Mouse (Mus musculus) thymus, postnatal 14 days (tissue): ENCODE results near the gene Pif1.

ENCODE experiments used
- DNase-seq: peaks from one replicate; pipeline ENCODE4 v3.0.0; 2021

Pif1 gene

DNA sequence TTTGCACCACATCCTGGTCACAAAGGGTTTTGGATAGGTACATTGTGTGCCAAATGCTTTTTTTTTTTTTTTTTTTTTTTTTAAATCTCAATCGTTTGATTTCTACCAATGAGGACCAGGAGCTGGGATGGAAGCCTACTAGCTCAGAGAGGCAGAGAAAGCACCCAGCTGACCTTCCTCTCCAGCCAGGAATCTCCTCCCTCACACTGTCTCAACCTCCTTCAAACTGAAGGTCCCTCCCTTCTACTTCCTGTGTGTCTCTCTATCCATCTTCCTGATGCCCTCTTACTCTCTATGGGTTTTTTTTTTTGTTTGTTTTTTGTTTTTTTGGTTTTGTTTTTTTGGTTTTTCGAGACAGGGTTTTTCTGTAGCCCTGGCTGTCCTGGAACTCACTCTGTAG lies 14.0 kb downstream of the Pif1 start:
- DNase-seq = no peak

DNA sequence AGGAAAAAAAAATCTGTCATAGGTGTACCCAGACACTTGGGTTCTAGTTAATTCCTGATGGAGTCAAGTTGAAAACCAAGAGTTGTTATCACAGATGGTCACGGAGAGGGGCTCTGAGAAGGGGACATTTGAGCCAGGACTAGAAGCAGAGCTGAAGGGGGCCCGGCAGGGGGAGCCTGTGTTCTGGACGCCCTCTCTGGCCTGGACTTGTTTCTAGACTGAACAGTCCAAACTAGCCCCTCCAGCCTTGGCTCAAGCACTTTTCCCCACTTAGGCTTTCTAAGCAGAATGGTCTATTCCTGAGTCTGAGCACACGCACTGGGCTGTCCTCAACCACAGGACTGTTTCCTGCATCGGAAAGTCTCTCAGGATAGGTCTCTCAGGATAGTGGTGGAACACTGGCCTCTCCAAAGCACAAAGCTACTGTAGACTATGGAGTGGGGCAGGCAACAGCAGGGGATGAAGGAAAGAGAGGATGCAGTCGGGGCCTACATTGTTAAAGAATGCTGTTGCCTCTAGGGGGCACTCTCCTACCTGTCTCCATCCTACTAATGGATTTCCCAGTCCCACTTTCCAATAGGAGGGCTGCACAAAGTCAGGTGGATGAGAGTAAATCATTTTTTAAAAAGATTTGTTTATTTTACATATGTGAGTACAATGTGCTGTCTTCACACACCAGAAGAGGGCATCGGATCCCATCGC lies 16.6 kb downstream of the Pif1 start:
- DNase-seq = no peak

DNA sequence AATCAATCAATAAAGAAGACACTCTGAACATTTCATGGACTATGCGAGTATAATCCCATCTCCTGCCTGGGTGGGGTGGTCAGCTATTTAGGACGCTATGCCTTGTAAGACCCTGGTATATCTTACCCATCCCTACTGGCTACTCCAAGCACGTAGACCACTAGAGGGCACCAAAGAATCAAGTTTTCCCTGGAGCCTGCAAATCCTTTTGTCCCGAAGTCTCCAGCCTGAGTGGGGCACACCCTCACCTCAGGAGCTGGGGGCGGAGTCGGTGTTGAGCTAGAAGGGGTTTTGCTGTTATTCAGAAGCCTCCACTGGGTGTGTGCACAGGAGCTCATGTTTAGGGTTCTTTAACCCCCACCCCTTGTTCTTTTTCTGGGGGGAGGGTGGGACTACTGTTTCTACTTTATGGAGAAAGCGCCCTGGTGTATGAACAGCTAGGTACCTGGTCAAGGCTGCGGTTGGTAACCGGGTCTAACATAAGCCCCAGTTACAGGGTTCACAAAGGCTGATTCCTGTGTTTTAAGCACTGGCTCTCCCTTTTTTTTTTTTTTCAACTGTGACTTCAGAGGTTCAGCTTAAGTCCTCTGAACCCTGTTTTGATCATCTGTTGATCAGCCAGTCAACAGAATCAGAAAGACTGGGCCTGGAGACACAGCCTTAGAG lies 18.6 kb downstream of the Pif1 start:
- DNase-seq = peak; percentile 63

DNA sequence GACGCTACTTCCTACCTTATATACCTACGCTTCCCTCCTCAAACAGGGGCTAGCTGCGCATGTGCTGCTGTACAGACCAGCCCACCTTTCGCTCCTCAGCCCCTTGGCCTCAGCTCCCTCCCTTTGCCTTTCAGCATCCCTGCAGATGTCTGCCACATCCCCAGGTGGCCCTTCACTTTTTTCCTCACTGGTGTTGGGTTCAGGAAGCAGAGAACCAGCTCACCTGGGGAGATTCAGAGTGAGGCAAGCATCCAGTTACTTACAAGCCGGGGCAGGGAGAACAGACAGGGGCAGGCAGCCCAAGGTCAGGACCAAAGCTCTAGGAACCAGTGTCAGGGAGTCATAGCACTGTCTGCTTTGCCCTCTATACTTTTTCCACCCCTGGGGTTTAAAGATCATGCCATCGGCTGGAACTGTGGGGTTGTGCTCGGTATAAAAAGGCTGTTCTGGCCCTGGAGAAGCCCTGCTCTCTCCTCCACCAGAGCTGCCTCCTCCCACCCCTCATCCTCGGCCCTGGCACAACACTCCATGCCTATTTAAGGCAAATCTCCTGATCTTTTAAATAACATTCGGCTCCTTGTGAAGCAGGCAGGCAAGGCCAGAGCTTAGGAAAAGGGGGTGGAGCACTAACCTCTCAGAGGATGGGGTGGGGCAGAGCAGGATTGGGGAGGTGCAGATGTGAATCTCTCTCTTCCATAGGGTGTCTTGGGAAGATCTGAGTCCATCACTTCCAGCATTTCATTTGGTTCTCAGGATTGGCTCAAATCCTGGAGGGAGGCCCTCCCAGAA lies 19.6 kb downstream of the Pif1 start:
- no peak for DNase-seq

DNA sequence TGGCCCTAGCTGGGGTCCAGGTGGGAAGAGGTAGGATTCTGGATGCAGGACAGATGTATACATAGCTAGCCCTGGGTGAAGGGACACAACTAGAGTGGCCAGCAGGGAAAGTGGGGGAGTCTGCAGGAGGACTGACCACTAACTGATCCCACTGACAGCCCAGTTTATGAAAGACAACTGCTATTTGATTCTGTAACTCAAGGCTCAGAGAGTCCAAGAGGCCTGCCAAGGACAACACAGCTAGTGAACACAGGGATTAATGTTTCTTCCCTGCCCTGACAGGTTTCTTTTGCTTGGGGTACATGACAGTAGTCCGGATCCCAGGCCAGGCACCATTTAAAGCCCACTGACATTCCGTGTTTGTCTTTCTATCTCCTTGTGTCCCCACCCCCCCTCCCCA lies 20.2 kb downstream of the Pif1 start:
- DNase-seq = no peak

DNA sequence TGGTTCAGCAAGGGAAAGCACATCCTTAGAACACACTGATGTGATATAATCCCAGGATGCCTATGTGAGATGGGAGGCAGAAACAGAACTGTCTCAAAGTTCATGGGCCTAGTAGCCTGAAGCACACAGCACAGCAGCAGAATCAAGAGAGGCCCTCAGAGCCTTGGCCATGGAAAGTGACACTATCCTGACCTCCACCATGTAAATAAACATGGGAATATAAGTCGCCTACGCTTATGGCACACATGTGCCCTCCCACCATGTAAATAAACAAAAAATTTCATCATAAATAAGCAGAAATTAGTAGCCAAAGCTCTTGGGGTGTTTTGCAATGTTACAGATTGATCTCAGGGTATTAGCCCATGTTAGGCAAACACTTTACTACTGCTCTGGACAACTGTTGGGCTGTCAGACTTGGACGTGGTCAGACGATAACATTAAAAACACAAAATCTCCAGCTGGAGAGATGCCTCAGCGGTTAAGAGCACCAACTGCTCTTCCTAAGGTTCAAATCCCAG lies 25.1 kb downstream of the Pif1 start:
- no peak for DNase-seq

DNA sequence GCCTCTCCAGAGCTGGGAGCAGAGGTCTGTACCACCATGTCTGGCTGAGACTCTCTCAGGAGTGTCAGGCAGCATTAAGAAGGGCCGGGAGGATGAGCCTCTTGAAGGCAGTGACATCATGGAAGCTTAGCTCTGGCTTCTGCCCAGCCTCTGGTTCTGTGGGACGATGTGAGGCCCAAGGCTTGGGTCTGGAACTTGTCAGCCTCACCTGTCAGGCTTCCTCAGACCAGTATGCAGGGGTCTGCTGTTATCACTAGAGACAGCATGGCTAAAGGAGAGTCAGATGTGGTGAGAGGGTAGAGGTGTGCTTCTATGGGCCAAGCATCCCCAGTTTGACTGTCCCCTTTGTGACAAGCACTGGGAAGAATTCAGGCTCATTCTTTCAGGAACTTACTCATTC lies 26.1 kb downstream of the Pif1 start:
- DNase-seq = no peak

DNA sequence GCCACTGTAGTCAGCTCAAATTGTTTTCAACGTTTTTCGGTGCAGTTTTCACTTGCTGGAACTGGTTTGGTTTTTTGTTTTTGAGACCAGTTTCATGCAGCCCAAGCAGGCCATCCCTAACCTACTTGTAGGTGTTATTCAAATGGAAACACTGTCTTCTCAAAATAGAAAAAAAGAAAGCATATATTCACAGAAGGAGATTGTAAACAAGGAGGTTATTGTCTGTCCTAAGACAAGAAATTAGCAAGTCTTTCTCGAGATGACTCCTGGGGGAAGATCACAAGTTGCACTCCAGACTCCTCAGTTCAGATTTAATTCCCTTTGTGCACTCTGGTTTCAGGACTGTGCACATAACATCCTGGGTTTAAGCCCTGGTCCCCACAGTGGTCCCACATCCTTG lies 32.4 kb downstream of the Pif1 start:
- no peak for DNase-seq

DNA sequence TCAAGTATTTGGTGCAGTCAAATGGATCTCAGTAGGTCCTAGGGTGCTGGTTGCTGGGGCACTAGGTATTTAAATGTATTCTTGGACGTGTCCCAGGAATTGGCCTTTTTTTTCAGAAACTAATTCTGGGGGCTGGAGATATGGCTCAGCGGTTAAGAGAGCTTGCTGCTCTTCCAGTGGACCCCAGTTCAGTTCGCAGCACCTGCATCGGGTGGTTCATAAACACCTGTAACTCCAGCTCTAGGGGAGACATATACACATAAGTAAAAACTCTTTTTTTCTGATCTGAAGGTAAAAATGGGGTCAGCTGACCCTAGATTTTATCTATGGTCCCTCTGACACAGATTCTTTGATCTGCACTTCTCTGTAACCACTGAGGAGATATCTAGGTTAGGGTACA lies 34.2 kb downstream of the Pif1 start:
- peak; percentile 53 for DNase-seq

DNA sequence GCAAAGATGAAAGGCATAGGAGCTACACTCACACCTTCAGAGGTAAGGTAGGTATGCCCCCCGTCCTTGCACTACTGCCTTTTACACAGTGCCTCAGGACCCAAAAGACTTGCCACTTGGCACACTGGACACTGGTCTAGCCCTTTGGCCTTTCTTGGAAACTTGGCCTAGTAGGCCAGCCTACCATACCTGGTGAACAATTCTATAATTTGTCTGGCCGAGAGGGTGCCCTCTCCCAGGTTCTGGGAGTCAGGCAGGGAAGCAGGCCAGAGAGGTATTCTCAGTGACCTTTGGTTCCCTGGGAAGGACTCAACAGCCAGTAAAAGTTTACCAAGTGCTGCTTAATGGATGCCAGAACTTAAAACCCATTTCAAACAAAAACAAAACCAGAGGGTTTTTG lies 34.7 kb downstream of the Pif1 start:
- no peak for DNase-seq

DNA sequence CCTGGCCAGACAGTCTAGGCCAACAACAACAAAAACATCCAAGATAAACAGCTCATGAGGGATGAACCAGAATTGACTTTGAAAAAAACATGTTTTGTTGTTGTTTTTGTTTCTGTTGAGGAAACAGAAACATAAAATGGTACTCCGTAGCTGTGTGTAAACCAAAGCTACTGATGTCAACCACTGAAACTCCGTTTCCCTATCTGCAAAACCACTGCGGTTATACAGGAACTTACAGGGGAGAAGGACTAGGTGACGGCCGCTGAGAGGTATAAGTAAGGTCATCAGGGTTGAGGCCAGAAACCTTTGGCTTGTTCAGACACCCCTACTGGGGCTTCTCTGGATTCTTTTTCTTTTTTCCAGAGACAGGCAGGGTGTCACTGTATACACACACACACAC lies 35.9 kb downstream of the Pif1 start:
- DNase-seq = no peak

DNA sequence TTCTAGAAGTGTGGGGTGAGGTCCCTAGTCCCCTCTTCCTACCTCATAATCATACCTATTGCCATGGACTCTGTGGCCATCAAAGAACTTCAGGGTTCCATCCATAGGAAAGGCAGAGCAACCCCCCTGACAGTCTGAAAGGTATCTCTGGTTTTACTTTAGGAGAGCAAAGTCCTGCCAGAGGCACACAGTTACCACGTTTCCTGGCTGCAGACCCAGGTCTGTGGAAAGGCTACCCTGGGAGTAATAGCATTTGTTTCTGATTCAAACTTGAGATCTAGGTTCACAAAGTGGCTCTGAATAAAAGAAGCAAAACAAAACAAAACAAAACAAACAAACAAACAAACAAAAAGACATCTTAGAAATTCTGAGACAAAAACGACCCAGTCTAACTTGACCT lies 37.3 kb downstream of the Pif1 start:
- DNase-seq = no peak

DNA sequence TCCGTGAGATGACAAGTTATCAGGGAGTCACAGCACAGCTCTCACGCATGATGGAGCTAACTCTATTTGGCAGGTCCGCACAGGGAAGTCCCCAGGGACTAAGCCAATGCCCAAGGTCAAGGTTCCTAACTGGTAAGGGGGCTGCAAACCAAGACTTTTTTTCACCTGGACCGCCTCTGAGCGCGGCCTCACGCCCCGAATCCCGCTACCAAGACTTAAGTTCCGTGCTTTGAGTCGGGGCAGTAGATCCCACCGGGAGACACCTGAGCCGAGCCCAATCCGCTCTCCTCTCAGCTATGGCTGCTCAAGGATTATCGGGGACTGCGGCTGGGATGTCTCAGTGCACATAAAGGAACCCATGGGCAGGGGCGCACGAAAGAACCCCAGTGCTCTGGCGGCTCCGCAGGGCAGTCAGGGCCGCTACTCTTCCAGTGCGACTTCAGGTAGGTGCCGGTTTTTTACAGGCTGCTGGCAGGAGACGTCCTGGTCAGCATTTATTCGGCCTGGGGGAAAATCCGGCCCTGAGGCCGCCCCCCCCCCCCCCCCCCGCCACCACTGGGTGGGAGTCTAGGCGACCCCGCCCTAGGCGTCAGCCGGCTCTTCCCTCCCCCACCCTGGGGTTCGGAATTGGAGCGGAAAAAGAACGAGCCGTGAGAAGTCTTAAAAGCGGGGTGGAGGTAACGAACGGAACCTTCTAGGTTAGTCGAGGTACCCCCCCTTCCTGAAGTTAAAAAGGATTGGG lies 42.2 kb downstream of the Pif1 start, which contains the start of gene Rbpms2:
Gene Rbpms2 (plus strand): TSS at position 624 of the 742 bp plus-strand sequence.
- DNase-seq = peak; percentile 45

DNA sequence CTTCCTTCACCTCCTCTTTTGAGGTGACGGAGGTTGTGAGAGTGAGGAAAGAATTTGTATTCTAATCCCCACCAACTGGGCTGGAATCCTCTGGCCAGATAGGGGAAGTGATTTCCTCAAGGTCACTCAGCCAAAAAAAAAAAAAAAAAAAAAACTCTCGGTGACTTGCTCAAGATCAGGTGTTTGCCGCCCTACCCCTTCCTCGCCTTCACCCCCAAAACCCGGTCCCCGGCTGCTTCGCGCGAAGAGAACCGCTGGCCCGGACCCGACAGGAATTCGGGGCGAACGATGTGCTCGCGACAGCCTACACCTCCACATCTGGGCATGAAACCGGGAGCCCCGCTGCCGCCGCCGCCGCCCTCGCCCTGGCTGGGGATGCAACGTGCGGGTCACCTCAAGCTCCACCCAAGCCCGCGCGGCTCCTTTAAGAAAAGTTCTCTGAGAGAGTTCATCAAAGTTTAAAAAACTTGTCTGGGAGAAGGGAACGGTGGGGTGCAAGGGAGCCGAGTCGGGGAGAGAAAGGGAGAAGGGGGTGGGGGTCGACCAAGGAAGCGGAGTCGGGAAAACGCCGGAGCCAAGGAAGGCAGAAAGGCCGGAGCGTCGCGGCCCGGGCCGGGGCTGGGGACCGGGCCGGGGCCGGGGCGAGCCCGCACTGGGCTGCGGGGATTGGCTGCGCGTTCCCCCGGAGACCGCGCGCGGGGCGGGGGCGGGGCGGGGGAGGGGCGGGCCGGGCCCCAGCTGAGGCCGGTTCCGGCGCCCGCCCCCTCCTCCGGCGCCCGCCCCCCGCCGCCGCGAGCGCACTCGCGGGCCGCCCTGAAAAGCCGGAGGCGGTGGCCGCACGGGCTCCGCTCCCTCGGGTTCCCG lies 43.0 kb downstream of the Pif1 start:
- DNase-seq = peak; percentile 71

DNA sequence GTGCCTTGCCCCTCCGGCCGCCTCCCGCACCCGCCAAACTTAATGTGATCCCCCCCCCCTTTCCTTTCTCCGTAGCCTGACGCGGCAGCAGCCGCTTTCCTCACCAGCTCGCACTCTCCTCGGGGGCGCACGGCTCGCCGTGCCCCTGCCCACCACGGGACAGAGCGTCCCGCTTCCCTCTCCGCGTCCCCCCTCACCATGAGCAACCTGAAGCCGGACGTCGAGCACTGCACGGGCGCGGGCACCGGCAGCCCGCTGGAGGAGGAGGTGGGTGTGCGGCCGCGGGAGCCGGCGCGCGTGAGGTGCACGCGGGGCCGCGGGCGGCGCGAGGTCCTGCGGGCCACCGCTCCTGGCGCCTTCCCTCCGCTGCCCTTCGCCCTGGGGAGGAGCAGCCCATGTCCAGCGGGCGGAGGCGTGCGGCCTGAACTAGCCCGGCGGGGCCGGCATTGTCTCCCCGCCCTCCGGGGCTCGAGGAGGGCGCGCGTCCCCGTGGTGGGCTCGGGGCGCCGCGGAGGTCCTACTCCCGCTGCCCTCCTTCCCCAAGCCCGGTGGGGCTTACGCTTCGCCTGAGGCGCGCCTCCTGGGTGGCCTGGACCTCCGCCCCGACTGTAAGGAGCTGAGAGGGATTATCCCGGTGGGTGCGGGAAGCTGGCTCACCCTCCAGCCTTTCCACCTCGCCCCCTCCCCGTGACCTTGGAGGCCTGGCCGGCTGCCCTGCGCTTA lies 43.8 kb downstream of the Pif1 start:
- no peak for DNase-seq

DNA sequence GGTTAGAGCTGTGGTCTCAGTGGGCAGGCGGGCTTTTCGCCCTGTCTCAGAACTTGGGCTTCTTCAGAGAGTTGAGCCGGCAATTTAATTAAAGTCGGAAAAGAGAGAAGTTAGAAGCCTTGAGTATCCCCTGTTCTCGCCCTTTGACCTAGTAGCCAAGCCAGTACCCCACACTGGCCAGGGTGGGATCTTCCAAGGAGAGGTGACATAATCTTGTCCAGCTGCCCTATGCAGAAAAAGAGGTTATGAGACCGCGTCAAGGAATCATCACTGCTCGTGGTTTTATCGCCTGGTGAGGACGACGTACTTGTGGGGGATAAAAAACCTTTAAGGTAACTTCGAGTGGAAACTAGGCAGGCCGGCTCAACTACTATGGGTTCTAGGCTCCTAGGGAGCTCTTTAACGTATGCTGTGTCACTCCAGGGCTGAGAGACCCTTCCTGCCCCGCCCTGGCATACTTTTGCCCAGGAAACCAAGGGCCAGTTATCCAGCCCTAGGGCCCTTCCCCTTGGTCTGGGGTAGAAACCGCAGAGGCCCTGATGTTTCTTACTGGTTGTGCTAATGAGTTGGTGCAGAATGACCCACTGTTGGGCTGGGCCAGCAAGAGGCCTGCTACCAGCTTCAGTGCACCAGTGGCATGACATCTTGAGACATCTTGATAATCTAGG lies 44.5 kb downstream of the Pif1 start:
- DNase-seq = no peak

DNA sequence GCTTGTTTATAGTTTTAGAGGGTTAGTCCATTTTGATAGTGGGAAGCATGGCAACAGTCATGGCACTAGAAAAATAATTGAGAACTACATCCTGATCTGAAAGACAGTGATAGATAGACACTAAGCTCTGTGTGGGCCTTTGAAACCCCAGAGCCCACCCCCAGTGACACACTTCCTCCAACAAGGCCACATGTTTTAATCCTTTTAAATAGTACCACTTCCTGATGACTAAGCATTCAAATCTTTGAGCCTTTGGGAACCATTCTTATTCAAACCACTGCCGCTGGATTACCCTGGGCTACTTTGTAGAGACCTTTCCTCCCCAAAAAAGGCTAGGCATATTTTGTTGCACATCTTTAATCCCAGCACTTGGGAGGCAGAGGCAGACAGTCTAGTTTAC lies 48.8 kb downstream of the Pif1 start:
- DNase-seq = no peak

DNA sequence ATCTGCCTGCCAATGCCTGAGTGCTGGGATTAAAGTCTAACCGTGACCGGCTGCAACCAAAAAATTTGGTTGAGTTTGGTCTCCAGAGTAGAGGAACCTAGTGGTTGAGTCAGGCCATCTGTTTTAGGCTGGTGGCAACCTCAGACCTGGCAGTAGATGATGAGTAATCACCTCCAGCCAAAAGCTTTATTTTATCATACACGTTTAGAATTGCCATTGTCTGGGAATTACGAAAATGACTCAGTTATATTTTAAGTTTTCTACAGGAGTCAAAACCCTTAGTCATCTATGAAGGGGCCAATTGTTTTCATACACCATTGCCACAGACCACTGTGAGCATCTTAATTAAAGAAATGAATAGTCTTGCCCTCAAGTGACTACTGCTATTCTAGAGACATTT lies 50.0 kb downstream of the Pif1 start:
- DNase-seq = no peak

DNA sequence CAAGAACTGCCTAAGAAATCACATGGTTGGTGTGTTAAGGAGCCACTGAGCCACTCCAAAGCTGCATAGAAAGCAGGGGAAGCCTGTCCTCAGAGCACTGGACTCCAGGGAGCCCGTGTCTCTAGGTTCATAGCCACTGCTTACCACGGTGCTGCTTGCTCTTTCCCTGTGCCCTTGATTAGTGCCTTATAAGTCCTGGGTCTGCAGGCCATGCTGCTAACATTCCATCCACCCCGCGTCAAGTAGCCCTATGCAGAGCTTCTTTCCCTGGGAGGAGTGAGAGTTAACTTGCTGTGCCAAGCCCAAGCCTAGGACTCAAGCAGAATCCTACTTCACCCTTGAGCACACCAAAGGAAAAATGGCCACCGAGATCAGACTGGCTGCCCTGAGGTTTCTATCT lies 52.1 kb downstream of the Pif1 start:
- no peak for DNase-seq

DNA sequence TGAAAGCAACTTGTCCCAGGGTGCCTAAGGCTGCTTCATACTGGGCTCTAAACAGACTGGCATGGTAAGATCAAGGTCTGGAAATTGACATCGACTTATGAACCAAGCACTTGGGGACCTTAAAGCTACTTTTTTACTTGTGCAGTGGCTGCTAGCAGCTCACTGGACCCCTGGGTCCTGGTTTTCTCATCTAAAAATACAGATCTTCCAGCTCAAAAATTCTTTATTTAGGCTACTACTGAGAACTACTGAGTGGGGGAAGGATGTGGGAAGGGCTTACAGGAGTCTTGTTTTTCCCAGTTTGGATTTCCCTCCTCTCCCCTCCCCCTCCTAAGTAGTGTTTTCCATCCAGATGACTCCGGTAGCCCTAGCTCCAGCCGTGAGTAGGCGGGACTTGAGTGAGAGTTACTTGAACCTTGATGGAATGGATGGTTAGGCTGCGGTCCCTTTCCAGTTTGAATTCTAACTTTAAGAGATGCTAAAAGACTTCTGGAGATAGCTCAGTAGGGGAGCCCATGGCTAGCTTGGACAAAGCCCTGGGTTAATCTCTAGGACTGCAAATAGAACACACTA lies 54.0 kb downstream of the Pif1 start:
- no peak for DNase-seq
